Mouse (Mus musculus) embryonic facial prominence, embryonic 12.5 days (tissue): ENCODE measurements around the gene Sh3kbp1. TPM values are rescaled to one million over a fixed set of nuclear protein-coding genes. Genes with fewer than 3 reads are reported as not detected.

Experiments used
- ATAC-seq: fragments of 200-750 bp; cut with Nextera tagmentation; 2 replicates; pipeline ENCODE4 v1.8.0; 2017; ENCODE audit not compliant: insufficient number of reproducible peaks, insufficient read depth, low FRiP score, low TSS enrichment
- H3K27ac ChIP-seq: fragments of 300-500 bp; sonication (generic); 2 replicates; pipeline ENCODE4 v1.5.1; 2016; ENCODE audit warnings: mild to moderate bottlenecking
- H3K27me3 ChIP-seq: fragments of 300-500 bp; sonication (generic); 2 replicates; pipeline ENCODE4 v1.6.1; 2016; ENCODE audit warnings: mild to moderate bottlenecking, moderate library complexity
- H3K36me3 ChIP-seq: fragments of 300-500 bp; sonication (generic); 2 replicates; pipeline ENCODE4 v1.6.1; 2016; ENCODE audit warnings: mild to moderate bottlenecking
- H3K4me1 ChIP-seq: fragments of 300-500 bp; sonication (generic); 2 replicates; pipeline ENCODE4 v1.6.1; 2016
- H3K4me2 ChIP-seq: fragments of 300-500 bp; sonication (generic); replicated peaks from 2 replicates; pipeline ENCODE4 v1.6.1; 2016; ENCODE audit warnings: mild to moderate bottlenecking, moderate library complexity
- H3K4me3 ChIP-seq: fragments of 300-500 bp; sonication (generic); 2 replicates; pipeline ENCODE4 v1.5.1; 2016; ENCODE audit warnings: mild to moderate bottlenecking
- H3K9ac ChIP-seq: fragments of 300-500 bp; sonication (generic); 2 replicates; pipeline ENCODE4 v1.6.1; 2016; ENCODE audit warnings: mild to moderate bottlenecking, moderate library complexity
- H3K9me3 ChIP-seq: fragments of 300-500 bp; sonication (generic); 2 replicates; pipeline ENCODE4 v1.6.1; 2016; ENCODE audit warnings: mild to moderate bottlenecking, moderate library complexity
- WGBS: fragments of 180-500 bp; shearing (Covaris S2); methylation state at CpG from one replicate; pipeline ENCODE4 v1.1.7; 2016; 5-methylcytosine and 5-hydroxymethylcytosine counted together
- polyA plus RNA-seq: library from polyadenylated mRNA; unstranded; fragments of >200 nt; fragmentation: Nextera tagmentation; extraction: Ambion mirVana; gene quantifications from 2 replicates; pipeline ENCODE4 v1.2.1, GENCODE M21; 2016

The Sh3kbp1 gene
- polyA plus RNA-seq, 1 experiment from 2014 or later: 39.9 TPM

- Histone ChIP-seq H3K27me3 (peaks cover 31% of the 10 kb centered on the region), H3K27ac (no peak within 1 kb of the TSS), H3K9ac (peak within 1 kb of the TSS; percentile 38), H3K4me1 (no peaks in the 10 kb centered on the region), H3K36me3 (no peaks in the 10 kb centered on the region), H3K9me3 (no peaks in the 10 kb centered on the region), H3K4me2 (peak within 1 kb of the TSS; percentile 75), H3K4me3 (peak within 1 kb of the TSS; percentile 42)
- peak; percentile 15; the same call in 1 of the 2 replicates for ATAC-seq
- WGBS: 14% methylated on average over 53 of the region's 108 CpGs
Observed at GRCm38 (mm10) chrX:159988002-159988960, 361.2 kb downstream of the Sh3kbp1 start, which contains the start of gene Map3k15. TSS of gene Map3k15 (plus strand) at chrX:159988433.

DNA sequence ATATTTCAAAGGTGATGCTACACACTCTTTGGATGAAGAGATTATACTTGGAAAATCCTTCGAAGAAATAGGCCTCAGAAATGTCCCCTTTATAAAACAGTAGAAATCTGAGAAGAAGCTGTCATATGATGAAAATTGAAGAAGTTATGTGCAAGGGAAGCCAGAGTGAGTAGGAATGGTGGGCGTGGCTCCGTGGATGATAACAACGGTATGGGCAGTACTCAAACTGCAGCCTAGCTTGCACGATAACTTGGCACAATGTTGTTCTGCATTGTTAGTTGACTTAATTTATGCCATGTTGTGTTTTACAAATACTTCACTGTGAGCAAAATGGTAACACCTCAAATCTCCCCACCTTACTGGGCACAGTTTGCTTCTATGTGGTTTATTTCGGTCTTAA lies 368.7 kb downstream of the Sh3kbp1 start:
- no peak for ATAC-seq

More for the DNA sequence above, 368.7 kb downstream of the Sh3kbp1 start:
- Histone ChIP-seq H3K27ac (no peak overlapping the region), H3K4me1 (no peaks in the 10 kb centered on the region), H3K9me3 (no peaks in the 10 kb centered on the region), H3K4me2 (no peak overlapping the region), H3K4me3 (no peak overlapping the region), H3K36me3 (no peaks in the 10 kb centered on the region), H3K27me3 (no peaks in the 10 kb centered on the region), H3K9ac (no peak overlapping the region)
- WGBS: 89% methylated on average over 6 of the region's 6 CpGs

Other genes with a start within 250 kb of the Sh3kbp1 start
- 5.9 and 6.7 TPM in 2 replicates for gene Map7d2, start 212.7 kb upstream of the Sh3kbp1 start, polyA plus RNA-seq
- 25.8 and 27.0 TPM in 2 replicates for gene Bclaf3, start 100.6 kb upstream of the Sh3kbp1 start, polyA plus RNA-seq